Mouse (Mus musculus) induced T-regulatory cell, adult 2 months (primary cell): ENCODE data around the gene Slc44a1.
A peak's percentile ranks its signal among the peaks of the same experiment; 100 is the strongest.

Experiments used
- DNase-seq: peaks from one replicate; pipeline ENCODE4 v3.0.0-alpha.2; 2012; ENCODE audit warnings: low read depth

The Slc44a1 gene

DNA sequence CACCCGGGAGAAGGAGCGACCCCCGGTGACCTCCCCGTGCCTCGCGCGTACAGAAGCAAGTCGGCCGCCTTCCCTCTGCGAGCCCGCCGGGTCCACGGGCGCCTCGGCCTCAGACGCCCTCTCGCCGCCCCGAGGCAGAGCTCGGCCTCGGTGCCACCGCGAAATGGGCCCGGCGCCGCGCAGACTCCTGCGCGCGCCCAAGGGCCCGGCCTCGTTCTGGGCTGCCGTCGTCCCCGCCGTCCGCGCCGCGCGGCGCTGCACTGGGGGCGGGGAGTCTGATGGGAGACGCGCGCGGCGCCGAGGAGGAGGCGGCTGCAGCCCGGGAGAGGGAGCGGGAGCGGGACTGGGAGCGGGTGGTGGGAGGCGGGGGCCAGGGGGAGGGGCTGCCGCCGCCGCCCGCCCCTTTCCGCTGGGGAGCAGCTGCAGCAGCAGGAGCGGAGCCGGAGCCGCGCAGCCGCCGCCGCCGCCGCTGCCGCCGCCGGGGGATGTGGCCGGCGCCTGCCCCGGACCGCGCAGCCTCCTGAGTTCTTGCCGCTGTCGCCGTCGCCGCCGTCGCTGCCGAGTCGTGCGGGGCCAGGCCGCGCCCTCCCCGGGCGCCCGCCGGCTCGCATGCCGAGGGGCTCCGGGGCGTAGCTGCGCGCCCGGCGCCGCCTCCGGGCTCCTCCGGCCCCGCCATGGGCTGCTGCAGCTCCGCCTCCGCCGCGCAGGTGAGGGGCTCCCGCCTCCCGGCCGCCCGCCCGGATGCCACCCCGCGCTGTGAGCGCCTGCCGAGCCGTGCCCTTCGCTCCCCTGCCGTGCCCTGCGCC is at the start of gene Slc44a1:
TSS of gene Slc44a1 (plus strand) at position 404 of the 806 bp plus-strand sequence.
- peak; percentile 81 for DNase-seq

DNA sequence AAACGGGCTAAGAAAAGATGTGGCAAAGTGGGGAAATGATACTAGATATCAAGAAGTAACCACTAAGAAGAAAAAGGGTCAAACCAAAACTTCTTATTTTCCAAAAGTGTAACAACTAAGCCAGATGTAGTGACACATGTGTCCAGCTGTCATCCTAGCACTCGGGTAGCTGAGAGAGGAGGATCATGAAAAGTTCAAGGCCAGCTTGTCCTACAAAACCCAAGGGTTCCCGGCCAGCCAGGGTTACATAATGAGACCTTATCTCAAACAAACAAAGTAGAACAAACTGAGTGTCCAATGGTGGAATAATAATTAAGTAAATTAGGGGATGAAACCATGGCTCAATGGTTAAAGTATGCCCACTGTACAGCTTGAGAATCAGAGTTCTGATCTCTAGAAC is 45.2 kb upstream of the Slc44a1 start:
- DNase-seq: no peak

- DNase-seq: no peak
Measured at GRCm38 (mm10) chr4:53396623-53397192, 43.5 kb upstream of the Slc44a1 start.

- no peak for DNase-seq
Measured at GRCm38 (mm10) chr4:53397280-53398117, 42.7 kb upstream of the Slc44a1 start.

GRCm38 (mm10) chr4:53398561-53398960 is 41.7 kb upstream of the Slc44a1 start:
- no peak for DNase-seq

DNA sequence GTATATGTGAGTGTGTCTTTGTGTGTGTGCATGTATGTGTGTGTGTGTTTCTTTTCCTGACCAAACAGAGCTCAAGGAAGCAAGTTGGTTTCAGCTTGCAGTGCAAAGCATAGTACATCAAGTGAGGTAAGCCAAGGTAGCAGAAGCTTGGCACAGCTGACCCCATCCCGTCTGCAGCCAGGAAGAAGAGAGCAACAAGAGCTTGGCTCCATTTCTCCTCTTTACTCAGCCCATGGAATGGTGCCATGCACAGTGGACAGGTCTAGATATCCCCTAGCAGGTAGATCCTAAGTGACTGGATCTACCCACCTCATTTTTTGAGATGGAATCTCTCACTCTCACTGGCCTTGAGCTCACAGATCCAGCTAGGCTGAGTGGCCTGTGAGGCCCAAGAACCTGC is 40.8 kb upstream of the Slc44a1 start:
- no peak for DNase-seq

DNA sequence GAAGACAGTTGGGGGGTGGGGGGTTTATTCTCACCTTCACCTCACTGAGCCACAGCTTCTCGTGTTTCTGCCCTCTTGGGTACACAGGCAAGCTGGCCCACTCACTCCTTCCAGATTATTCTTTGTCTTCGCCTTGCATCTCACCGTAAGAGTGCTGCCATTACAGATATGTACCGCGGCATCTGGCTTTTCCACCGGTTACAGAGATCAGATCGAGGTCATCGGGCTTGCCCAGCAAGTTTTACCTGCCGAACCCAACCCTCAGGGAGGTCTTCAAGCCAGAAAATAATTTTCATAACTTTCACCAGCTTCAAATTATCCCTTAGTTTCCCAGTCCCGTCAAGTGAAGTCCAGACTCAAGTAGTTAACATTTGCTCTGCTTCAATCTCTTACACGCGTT is 36.8 kb upstream of the Slc44a1 start:
- DNase-seq: no peak

- DNase-seq: no peak
Measured at GRCm38 (mm10) chr4:53404431-53404925, 35.7 kb upstream of the Slc44a1 start.

DNA sequence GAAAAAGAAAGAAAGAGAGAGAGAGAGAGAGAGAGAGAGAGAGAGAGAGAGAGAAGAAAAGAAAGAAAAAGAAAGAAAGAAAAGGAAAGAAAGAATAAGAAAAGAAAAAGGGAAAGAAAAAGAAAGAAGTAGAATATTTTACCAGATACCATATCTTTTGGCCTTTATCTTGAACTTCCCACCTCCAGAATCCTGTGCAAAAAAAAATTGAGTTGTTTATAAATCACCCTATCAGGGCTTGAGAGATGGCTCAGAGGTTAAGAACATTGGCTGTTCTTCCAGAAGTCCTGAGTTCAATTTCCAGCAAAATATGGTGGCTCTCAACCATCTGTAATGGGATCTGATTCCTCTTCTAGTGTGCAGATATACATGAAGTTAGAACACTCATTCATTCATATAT is 33.3 kb upstream of the Slc44a1 start:
- DNase-seq: no peak

DNA sequence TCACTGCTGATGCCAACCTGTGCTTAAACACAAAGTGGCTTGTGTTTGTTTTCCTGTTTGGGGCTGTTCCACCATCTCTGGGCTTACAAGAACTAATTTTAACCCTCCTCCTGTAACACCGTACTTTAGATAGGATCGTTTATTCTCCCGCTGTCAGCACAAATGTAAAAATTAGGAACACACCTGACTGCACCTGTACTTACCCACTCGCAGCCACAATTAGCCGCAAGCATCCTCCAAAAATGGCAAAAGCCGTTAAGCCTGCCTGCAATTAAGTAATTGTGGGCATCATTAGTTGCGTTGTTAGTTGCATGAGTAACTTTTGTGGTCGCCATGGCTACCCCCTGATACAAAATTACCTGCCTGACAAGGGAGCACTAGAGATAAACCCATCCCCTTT is 31.4 kb upstream of the Slc44a1 start:
- no peak for DNase-seq

DNA sequence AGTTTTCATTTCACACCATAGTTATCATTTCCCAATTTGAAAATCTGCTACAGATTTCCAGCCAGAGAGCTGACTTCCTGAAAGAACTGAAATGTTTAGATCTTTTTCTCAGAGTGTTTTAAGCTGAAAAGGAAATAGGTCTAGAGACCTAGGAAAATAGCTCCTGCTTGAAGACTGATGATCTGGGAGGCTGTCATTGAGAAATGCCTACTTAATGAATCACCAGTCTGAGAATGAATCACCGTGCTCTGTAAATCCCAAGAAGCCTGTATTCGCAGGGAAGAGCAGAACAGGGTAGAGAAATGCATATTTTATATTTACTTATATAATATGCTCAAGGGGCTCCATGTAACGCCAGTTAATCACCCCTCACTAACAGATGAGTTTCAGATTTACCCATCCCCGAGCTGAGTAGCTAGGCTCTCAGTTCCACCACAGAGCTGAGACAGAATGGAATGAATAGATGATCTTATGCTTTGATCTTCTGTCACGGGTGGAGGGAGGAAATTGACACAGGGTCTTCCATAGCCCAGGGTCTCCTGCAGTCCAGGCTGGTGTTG is 30.6 kb upstream of the Slc44a1 start:
- DNase-seq: no peak

DNA sequence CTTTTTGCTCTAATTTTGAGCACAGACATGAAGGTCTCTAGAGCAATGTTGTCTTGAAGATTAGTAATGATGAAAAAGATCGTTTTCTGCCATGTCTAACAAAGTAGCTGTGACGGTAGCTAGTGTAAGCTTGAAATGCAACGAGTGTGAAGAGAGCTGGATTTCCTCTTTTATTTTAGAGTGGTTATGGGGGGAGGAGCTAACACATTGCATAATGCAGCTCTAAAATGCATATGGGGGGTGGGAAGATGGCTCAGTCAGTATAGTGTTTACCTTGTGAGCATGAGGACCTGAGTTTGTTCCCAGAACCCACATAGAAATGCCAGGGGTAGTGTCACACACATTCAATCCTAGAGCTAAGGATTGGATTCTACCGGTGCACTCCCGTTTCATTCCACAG is 29.5 kb upstream of the Slc44a1 start:
- no peak for DNase-seq

GRCm38 (mm10) chr4:53411958-53412870 is 28.0 kb upstream of the Slc44a1 start:
- DNase-seq: no peak

DNA sequence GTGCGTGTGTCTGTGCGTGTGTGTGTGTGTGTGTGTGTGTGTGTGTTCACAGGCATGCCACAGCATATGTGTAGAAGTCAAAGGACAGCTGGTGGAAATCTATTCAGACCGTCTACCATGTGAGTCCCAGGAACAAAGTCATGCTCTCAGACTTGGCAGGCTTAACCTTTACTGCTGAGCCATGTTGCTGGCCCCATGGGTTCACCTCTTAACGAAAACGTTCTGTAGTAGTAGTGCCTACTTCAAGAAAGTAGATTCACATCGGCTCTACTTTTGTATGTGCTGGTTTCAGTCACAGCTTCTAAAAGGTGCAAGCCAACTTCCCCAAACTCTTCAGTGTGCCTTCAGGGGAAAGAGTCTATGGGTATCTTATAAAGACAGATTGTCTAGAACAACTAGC is 27.2 kb upstream of the Slc44a1 start:
- DNase-seq: no peak

- no peak for DNase-seq
Measured at GRCm38 (mm10) chr4:53414031-53414797, 26.0 kb upstream of the Slc44a1 start.

DNA sequence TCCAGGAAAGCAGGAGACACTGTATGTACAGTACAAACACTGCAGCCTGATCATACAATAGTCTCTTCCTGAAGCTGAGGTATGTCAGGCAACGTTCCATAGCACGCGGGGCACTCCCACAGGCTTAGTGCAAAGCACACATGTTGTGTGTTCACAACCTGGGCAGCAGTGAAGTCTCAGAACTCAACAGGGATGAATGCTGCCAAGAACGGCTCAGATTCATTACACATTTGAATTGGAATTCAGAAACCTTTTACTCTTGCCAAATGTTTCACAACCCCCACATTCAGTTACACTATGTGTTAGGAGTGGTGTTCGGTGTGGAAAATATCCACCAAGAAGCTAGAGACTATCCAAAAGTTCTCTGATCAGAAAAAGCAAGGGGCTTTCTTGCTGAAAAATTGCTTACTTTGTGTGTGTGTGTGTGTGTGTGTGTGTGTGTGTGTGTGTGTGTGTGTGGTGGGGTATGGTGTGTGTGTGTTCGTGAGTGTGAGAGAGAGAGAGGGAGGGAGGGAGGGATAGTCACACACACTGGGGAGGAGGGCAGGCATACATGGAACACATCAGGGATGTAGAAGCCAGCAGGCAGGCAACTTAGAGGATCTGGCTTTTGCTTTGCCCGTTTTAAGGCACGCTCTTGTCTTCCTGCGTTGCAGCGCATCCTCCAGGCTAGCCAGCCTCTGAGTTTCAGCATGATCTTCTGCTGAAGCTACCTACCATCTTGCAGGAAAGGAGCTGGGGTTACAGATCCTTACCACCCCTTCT is 24.2 kb upstream of the Slc44a1 start:
- no peak for DNase-seq

GRCm38 (mm10) chr4:53416928-53417327 is 23.3 kb upstream of the Slc44a1 start:
- no peak for DNase-seq

DNA sequence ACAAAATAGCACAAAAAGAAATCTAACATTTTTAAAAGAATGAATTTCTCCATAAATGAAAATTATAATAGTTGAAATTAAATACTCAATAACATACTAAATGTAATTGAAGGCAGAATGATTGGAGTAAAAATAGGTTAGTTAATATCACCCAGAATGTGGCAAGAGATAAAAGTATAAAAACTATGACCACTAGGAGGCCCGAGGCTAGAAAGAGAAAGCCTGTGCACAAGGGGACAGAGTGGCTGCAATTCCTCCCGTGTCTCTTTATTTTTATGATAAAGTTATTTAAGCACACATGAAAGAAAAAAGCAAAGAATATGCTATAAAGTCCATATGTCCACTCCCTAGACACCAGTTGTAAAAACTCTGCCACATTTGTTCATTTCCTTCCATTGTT is 17.4 kb upstream of the Slc44a1 start:
- DNase-seq: no peak

DNA sequence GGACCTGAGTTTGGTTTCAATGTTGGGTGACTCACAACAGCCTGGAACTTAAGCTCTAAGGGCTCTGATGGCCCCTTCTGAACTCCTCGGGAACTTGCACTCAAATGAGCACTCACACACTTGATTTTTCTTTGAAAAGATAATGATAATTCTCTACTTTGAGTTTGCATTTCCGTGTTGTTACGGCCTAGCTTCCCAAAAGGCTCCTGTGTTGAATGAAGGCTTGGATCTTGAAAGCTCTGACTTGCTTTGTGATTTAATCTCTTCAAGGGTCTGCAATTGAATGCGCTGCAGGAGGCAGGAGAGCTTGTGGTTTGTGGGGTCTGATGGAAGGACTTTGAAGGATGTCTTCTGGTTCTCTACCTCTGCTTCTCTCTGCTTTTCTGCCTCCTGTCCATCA is 13.1 kb upstream of the Slc44a1 start:
- no peak for DNase-seq

GRCm38 (mm10) chr4:53430522-53430921 is 9.7 kb upstream of the Slc44a1 start:
- no peak for DNase-seq
